Mouse (Mus musculus) ES-E14 (cell line): ENCODE data around the gene Abhd11.

Experiments
- CHD2 ChIP-seq: IDR thresholded peaks from 2 replicates; pipeline ENCODE4 v1.6.1; 2014; ENCODE audit warnings: mild to moderate bottlenecking, low read depth, low read length, inconsistent platforms
- MAFK ChIP-seq: IDR thresholded peaks from 2 replicates; pipeline ENCODE4 v1.6.1; 2014; ENCODE audit warnings: mild to moderate bottlenecking, low read depth, low read length, inconsistent platforms; ENCODE audit not compliant: insufficient read depth
- ZC3H11A ChIP-seq: IDR thresholded peaks from 2 replicates; pipeline ENCODE4 v1.6.1; 2012; ENCODE audit warnings: low read depth, mild to moderate bottlenecking, inconsistent platforms, low read length, borderline replicate concordance
- ZNF384 ChIP-seq: IDR thresholded peaks from 2 replicates; pipeline ENCODE4 v1.6.1; 2012; ENCODE audit warnings: low read depth, low read length, inconsistent platforms

- TF ChIP-seq ZNF384 (no peak), CHD2 (no peak), MAFK (no peak), ZC3H11A (no peak)
Observed at GRCm38 (mm10) chr5:135015497-135015896, 6.5 kb downstream of the Abhd11 start.
